Mouse (Mus musculus): Measurements from ENCODE around the gene Sf3b3. TPM values are rescaled to one million over a fixed set of nuclear protein-coding genes. Genes with fewer than 3 reads are reported as not detected.
A peak's percentile ranks its signal among the peaks of the same experiment; 100 is the strongest.

Gene Sf3b3
- polyA plus RNA-seq, 1 experiment: 81.3 TPM

GRCm38 (mm10) chr8:110761988-110762387 lies 84.6 kb downstream of the Sf3b3 start:
- TF ChIP-seq CTCF (IDR thresholded peaks at IDR 0.05; ENCODE audit: borderline replicate concordance, extremely low read depth, insufficient read depth, insufficient read length) (no peak), POLR2A (IDR thresholded peaks at IDR 0.05; ENCODE audit: borderline replicate concordance, extremely low read depth, insufficient read depth, insufficient read length, poor library complexity, severe bottlenecking) (no peak)
- DNase-seq (ENCODE audit: low read depth): no peak

GRCm38 (mm10) chr8:110761185-110761584 lies 85.4 kb downstream of the Sf3b3 start:
- TF ChIP-seq CTCF (IDR thresholded peaks at IDR 0.05; ENCODE audit: borderline replicate concordance, extremely low read depth, insufficient read depth, insufficient read length) (no peak), POLR2A (IDR thresholded peaks at IDR 0.05; ENCODE audit: borderline replicate concordance, extremely low read depth, insufficient read depth, insufficient read length, poor library complexity, severe bottlenecking) (no peak)
- peak; percentile 16 for DNase-seq (ENCODE audit: low read depth)

- no peak for TF ChIP-seq CTCF (IDR thresholded peaks at IDR 0.05; ENCODE audit: borderline replicate concordance, extremely low read depth, insufficient read depth, insufficient read length)
- no peak for TF ChIP-seq POLR2A (IDR thresholded peaks at IDR 0.05; ENCODE audit: borderline replicate concordance, extremely low read depth, insufficient read depth, insufficient read length, poor library complexity, severe bottlenecking)
Observed at GRCm38 (mm10) chr8:110760280-110760940, 86.2 kb downstream of the Sf3b3 start.

More at GRCm38 (mm10) chr8:110760280-110760940, 86.2 kb downstream of the Sf3b3 start:
- peak; percentile 27 for DNase-seq (ENCODE audit: low read depth)

Other genes with a start within 250 kb of the Sf3b3 start
- 45.9 and 48.6 TPM in 2 replicates for gene Vac14, start 228.2 kb downstream of the Sf3b3 start, polyA plus RNA-seq (2012; rRNA removed)
- 117 and 189 TPM in 2 replicates for gene Mtss1l, start 125.3 kb downstream of the Sf3b3 start, polyA plus RNA-seq (2012; rRNA removed)
- gene Il34, start 40.9 kb downstream of the Sf3b3 start, polyA plus RNA-seq (2012; rRNA removed): 3.1 and 3.9 TPM in 2 replicates
- gene Cog4, start 187 bp downstream of the Sf3b3 start, polyA plus RNA-seq (2012; rRNA removed): 37.0 and 44.9 TPM in 2 replicates
- gene Fuk, start 55.7 kb upstream of the Sf3b3 start, polyA plus RNA-seq (2012; rRNA removed): 12.4 and 15.8 TPM in 2 replicates
- gene St3gal2, start 73.1 kb upstream of the Sf3b3 start, polyA plus RNA-seq (2012; rRNA removed): 30.1 and 39.7 TPM in 2 replicates
- 43.5 and 47.2 TPM in 2 replicates for gene Ddx19a, start 151.0 kb upstream of the Sf3b3 start, polyA plus RNA-seq (2012; rRNA removed)
- gene Ddx19b, start 185.0 kb upstream of the Sf3b3 start, polyA plus RNA-seq (2012; rRNA removed): 9.8 and 11.1 TPM in 2 replicates
- 61.3 and 76.9 TPM in 2 replicates for gene Aars, start 186.4 kb upstream of the Sf3b3 start, polyA plus RNA-seq (2012; rRNA removed)
- not detected in 2 replicates for gene Exosc6, start 209.6 kb upstream of the Sf3b3 start, polyA plus RNA-seq (2012; rRNA removed)
- 0.32 and 0.71 TPM in 2 replicates for gene Clec18a, start 245.6 kb upstream of the Sf3b3 start, polyA plus RNA-seq (2012; rRNA removed)
- 10.9 and 14.3 TPM in 2 replicates for gene Pdpr, start 247.8 kb upstream of the Sf3b3 start, polyA plus RNA-seq (2012; rRNA removed)